Mouse (Mus musculus): ENCODE results near the gene Gbe1.

- TF ChIP-seq CTCF (IDR thresholded peaks at IDR 0.05) (no peak), EP300 (IDR thresholded peaks at IDR 0.05) (no peak)
Measured at GRCm38 (mm10) chr16:70326339-70326948, 12.7 kb downstream of the Gbe1 start.
